Mouse (Mus musculus) embryo, embryonic 9.5 days (tissue): Measurements from ENCODE around the gene Numb.

Experiments used
- DNase-seq: peaks from one replicate; pipeline ENCODE4 v3.0.0-alpha.2; 2017; ENCODE audit errors: extremely low spot score

Gene Numb

DNA sequence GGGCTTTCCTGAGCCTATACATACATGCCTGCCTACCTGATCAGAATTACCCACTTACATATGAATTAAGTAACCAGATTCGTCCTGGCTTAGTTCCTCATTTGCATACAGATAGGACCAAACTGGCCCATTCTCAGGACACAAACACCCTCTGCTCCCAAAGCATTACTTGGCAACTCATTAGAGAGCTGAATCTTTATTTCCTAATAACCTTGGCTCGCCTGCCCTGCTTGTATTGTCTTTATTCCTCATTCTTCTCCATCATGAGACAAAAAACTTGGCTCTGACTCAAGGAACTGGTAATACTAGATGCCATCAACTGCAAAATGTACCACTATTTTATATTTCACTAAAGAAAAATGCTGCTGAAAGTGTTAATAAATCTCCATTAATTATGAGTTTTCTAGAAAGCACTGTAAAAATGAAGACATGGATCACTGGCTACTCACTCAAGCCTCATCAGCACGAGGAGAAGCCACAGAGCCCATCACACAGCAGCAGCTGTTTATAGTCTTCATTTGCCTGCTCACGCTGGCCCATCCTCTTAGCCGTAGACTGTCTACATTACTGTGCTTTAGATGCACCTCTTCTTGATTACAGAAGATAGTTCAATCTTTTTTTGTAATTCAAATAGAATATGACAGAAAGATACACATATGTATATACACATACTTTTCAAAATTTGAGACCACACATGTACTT, 69.1 kb downstream of the Numb start:
- DNase-seq, result no peak

DNA sequence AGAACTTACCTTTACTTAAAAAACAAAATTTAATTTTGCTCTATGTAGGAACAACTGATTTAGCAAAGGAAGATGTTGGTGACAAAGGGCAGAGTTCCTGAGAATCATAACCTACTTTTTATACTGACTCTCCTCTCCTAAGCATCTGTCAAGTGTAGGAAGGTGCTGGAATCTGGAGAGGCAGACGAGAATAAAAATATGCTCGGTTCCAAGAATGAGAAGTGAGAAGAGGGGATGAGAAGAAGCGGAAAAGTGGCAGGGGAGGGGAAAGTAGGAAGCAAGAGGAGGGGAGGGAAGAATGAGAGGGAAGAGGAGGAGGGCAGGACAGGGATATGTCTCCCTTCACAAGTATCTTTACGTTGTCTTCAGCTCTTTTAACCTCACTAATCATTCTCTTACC, 71.4 kb downstream of the Numb start:
- no peak for DNase-seq

DNA sequence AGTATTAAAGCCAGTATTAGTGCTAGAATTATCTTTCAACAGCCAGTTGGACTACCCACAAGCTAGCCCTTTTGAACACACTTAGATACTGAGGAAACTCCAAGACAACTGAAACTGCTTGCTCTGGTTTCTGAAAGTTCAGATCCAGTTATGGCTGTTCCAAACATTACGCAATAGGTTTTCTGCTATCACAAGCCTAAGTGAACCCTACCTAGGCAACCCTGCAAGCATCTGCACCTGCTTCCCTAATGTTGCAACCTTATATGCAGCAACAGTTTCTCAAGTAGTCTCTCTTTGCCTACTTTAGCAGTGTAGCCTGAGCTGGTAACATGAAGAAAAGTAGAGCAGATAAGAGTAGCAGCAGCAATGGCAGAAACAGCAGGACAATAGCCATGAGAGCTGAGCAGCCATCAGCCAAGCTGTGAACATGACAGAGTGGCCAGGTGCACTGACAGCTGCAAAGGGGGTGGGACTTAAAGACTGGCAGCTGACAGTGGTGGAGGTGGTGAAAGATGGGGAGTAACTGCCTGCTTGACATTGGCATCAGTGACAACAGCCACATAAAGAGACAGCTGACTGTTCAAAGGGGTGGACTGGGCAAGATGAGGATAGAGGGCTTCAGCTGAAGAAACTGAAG, 73.0 kb downstream of the Numb start:
- no peak for DNase-seq

DNA sequence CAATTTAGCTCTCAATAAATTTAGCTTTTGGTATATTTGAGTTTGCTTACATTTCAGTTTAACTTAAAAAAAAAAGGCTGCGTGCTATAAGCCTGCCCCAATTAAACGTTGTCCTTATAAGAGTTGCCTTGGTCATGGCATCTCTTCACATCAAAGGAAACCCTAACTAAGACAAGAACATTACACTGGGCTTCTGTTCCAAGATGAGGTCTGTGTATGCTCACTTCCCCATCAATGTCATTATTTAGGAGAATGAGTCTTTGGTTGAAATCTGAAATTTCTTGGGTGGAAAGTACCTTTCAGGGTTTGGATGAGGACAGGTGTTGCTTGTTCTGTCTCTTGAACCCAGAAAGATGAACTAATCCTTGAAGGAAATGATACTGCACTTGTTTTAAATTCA, 73.9 kb downstream of the Numb start:
- no peak for DNase-seq

DNA sequence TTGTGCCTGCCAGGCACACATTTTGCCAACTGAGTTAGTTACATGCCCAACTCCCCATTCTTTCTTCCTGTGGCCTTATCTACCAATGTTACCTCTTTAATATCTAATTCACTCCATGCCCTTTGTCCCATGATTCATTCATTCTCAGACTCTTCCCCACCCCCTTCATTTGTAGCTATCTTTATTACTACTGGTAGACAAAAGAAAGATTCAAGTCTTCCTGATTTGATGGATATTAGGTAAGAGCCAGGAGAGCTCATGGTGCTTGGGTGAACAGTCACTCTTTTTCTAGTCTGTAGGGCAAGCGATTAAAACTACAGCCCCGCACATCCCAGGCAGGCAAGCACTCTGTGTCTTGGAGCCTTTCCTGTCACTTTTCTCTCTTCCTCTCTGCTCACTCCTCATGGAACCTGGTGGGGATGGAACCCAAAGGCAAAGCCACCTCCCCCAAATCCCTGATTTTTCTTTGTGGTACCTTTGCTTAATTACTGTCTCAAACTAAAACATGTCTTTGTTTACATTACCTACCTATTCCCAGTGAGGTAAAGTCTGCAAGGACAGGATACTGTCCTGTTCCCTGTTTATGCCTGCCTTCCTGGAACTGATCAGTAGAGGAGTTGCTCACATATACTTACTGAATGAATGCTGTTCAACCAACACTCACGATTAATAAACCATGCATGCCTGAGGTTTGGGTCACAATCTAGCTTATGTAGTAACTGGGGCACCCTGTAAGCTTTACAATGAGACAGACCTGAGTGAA, 78.9 kb downstream of the Numb start:
- DNase-seq, result no peak

DNA sequence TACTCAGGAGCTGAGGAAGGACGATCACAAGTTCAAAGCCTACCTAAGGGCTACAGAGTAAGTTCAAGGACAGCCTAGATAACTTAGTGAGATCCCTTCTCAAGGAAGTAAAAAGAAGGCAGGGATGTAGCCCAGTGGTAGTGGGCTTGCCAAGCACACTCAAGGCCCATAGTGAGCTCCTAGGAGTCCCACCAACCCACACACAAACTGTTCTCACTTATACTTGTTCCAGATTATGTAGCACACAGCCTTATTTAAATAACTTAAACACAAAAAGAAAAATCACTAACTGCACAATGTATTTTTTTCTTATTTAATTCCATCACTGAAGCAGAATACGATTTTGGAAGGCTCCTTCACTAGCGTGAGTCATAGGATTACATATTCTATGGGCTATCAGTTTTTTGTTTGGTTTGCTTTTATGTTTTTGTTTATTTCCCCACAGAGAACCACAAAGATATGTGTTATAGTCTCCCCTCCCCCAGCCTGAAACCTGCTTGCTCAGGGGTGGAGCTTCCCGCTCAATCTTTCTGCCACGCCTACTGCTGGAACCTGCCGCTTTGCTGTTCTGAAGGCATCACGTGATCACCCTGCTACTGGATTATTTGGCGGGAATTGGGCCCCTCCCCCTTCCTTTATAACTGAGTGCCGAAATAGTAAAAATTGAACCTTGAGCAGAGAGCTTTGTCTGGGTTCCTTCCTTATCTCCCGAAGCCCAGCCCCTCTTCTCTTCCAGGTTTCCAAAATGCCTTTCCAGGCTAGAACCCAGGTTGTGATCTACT, 80.1 kb downstream of the Numb start:
- DNase-seq, result no peak

DNA sequence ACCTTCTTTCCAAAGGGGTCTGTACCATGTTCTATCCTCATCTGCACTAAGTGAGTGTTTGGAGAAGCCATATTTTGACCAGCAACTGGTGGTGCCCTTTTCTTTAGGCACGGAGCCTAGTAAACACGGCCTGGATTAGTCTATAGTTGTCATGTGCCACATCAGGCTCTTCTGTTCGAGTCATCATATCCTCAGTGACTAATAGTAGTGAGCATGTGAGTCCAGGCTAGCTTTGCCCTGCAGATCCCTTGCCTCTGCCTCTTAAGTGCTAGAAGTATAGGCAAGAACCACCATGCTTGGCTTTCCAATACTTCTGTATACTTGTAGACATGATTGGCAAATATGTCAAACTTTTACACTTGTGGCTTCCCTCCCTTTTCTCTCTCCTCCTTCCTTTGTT, 87.8 kb downstream of the Numb start:
- DNase-seq, result no peak

DNA sequence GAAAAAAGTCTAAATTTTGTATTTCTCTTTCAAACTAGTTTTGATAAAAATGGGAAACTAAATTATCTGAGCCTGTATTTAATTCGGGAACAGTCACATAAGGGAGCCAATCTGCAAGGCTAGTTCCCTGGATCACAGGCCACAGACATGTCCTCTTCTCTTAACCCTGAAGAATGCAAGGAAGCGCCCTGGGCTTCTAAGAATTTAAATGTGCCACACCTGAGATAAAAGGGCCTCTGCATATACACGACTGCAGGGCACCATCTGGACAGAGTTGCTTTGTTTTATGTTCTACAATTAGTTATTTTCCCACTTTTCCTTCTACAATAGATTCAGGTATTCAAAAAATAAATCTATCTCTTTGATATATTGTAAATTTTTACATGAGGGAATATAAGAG, 91.3 kb downstream of the Numb start:
- DNase-seq, result no peak

DNA sequence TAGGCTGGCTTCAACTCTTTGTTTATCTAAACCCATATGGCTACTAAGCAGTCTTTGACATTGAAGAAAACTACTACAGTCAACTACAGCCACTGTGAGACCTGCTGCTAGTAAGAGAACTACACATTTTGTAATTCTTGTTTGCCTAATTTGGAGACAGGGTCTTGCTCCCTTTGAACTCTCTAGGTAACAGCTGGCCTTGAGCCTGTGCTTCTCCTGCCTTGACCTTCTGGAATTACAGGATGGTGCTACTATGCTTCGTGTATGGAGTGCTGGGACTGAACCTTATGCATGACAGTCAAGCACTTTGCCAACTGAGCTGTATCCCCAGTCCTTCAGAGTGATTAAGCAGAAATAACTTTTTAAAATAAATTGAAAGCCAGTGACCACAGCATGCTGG, 105.1 kb downstream of the Numb start:
- no peak for DNase-seq

DNA sequence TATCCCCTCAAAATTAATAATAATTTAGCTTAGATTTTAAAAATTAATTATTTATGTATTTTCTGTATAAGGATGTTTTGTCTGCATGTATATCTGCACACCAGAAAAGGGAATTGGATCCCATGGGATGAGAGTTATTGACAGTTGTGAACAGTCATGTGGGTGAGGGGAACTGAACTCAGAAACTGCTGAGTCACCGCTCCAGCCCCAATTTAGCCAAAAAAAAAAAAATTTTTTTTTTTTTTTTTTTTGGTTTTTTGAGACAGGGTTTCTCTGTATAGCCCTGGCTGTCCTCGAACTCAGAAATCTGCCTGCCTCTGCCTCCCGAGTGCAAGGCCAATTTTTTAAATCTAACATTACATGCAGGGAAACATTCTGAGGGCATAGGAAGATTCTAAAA, 109.8 kb downstream of the Numb start:
- DNase-seq, result no peak

DNA sequence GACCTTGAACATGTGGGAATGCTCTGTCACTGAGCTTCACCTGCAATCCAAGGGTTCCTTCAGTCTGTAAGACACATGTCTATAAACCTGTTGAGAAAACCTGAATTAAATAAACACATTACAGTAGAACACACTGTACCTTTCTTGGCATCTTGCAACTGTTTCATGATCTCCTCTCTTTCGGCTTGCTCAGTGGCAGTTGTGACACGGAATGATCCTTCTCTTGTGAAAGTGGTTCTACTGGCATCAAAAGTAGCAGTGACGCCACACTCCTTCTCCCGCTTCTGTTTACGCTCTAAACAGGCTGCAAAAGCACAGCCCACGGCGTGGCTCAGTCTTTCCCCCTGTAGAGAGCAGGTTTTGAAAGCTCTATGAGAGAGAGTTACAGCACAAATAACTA, 118.1 kb downstream of the Numb start:
- no peak for DNase-seq

DNA sequence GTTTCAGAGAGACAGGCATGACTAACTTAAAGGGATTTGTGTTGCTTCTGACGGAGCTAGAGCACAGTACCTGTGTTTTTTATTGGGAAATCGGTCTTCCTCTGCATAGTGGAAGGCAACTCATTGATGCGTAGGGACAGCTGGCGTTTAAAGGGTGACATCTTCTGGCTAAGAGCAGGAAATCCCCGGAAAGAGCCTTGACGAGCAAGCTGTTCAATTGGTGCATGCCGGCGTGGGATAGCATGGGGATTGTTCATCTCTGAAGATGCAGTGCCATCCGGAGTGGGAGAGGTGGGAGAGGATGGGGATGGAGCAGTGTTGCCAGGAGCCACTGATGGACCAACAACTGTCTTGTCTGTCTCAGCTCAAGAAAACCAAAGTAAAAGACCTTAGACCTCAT, 120.8 kb downstream of the Numb start:
- DNase-seq, result no peak

DNA sequence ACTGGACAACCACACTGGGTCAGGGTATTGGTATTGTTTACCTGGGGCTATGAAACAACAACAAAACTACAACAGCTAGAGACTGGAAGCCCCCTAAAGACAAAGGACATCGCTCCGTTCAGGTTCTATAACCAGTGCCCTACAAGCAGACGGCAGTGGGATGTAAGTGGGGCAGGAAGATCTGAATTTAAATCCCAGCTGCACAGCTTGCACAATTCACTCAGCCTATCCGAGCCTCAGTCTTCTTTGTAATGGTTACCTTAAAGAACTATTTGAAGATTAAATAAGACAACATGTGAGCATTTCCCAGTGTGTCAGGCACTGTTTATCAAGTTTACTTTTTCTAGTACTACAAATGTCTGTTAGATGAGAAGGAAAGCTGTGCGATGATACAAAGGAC, 123.4 kb downstream of the Numb start:
- no peak for DNase-seq

DNA sequence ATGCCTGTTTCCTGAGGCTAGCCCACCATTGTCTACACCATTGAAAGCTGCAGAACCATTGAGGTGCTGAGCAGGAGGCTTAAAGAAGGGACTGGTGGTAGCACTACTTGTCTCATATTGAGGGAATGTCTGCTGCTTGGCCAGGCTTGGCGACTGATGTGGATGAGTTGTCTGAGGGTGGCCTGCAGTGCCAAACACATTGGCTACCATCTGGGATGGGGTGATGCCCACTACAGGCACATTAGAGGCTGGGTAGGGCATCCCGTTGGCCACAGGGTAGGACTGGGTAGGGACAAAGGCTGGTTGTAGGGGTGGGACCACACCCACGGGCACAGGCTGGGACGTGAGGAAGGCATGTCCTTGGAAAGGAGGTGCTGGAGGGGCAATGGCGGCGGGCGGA, 126.1 kb downstream of the Numb start:
- DNase-seq, result no peak

DNA sequence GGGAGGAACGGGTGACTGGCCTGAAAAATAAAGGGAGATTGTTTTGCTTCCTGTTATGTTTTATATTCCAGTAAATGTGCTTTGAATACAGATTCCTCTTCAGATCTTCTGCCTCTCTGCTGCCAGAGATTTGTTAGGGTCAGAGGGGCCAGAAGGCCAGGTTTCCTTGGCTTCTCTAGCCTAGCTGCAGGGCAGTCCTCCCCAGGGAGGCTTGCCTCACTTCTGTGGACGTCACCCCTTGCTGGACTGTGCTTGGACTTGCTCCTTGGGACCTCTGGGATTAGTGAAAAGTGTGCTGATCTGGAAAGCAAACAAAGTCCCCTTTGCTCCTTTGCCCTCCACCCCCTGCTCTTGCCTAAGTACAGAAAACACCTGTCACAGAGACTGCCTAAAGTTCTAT, 126.7 kb downstream of the Numb start:
- no peak for DNase-seq

DNA sequence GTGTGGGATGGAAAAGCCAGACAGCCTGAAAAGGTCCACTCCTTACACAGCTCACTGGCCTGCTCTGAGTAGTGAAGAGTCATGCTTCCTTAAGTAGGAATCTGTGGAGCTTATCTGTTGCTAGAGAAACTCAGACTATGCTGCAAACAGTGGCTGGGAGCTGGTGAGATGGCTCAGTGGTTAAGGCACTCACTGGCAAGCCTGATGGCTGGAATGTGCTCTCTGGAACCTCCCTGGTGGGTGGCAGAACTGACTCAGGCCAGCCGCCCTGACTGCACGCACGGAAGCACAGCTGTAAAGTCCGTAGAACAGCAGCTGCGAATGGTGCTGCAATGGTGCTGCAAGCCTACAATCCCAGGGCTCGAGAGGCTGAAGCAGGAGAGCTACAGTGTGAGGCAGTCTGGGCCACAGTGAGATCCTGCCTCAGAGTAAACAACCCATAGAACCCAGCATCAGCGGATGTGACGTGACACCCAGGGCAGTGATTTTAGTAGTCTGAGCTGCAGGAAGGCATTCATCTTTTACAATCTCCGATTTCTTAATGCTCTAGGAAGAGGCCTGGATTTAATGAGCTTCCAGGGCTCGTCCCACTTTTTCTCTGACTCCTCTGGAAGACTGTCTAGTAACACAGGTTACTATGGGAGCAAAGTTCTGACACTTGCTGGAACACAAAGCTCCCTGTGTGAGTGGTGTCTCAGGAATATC, 128.9 kb downstream of the Numb start:
- no peak for DNase-seq

DNA sequence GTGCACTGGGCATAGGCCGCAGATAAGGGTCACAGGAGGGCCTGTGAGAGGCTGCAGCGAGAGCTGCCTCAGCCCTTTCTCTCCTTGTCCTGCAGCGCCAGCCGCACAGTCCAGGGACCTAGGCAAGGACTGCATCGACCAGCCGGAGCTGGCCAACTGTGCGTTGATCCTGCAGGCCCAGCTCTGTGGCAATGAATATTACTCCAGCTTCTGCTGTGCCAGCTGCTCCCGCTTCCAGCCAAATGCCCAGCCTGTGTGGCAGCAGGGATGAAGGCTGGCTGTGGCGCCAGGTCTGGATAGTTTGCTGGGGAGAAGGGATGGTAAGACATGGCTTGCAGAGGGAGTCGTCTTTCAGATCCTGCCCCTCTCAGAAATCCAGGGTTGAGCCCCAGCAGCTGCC, 130.0 kb downstream of the Numb start:
- DNase-seq, result no peak

DNA sequence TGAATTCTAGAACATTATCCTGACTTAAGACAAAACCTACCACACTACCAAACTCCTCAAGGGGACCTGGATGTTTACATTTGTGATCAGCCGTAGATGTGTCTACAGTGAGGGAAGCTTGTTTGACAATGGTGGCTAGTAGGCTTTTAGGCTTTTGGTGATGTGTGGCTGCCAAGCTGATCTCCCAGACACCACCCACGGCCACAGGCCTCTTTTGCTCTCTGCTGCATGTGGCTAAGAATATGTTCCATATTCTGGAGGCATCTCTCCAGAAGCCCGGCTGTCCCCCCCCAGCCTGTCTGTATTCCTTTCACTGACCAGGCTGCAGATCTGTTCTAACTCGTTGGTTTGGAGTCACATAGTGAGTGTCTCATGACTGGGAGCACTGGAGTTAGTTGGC, 131.0 kb downstream of the Numb start:
- no peak for DNase-seq

DNA sequence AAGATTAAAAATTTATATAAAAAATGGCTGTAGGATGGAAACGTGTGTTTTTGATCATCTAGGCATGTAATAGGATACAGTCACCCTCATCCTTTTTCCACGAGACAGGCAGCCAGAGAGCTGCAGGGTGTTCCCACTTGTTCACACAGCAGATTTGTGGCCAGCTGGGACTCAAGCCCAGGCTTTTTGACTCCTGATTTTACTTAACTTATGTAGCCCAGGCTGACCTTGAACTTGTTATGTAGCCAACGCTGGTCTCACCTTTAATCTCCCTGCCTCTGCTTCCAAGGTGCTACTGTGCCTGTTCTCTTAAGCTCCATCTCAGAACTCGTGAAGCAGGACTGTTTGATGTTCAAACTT, 132.0 kb downstream of the Numb start:
- no peak for DNase-seq

DNA sequence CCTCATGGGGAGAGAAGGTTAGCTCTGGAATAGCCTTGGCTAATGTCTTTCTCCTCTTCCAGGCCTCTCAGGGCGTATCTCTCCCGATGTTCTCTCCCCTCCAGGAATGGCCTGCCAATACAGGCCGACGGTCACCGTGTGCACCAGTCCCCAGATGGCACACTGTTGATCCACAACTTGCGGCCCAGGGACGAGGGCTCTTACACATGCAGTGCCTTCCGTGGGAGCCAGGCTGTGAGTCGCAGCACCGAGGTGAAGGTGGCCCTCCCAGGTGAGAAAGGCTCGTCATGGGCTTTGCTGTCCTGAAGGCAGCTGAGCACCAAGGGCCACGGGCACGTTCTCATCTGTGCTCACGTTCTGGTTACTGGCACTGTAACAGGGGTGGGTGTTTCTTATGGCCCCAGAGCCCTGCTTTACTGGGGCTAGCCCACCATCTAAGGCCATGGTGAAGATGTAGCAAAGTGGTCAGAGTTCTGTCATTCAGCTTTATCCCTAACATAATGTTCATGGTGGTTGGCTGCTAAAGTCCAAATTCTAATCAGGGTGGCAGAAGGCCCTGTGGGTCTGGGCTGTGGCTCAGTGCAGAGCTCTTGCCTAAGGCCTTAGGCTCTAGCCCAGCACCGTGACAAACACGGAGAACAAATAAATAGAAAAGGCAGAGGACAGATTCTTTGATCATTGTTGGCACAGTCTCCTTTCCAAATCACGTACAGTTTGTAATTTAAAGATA, 132.5 kb downstream of the Numb start:
- no peak for DNase-seq

DNA sequence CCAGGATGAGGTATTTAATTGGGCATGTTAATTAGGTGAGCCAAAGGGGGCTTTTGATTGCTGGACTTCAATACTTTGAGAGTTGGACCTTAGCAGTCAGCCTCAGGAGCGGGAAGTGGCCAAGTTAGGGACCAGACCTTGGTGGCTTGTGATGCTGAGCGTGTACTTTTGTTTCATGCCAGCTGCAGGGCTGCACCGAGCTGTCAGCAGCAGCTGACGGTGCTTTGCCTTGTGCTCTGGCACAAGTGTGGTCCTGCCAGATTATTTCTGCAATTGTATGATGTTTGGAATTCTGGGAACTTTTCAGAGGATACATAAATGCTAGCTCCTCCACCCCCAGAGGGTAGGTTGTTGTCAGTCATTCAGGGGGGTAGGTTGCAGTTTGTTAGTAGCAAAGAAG, 136.4 kb downstream of the Numb start:
- DNase-seq, result no peak
